Mouse (Mus musculus) CD4-positive, CD25-positive, alpha-beta regulatory T cell, adult 4 months (primary cell): ENCODE measurements around the gene Kif9. TPM values are rescaled to one million over a fixed set of nuclear protein-coding genes. Genes with fewer than 3 reads are reported as not detected.
A peak's percentile ranks its signal among the peaks of the same experiment; 100 is the strongest.

ENCODE experiments used
- ATAC-seq: one replicate; pipeline ENCODE4 v1.8.0; 2017
- polyA plus RNA-seq, 2 experiments: library from polyadenylated mRNA; unstranded; fragments of 100-300 nt; shearing (Covaris generic); gene quantifications; one replicate each; pipeline ENCODE4 v1.2.1; 2017

The Kif9 gene
- polyA plus RNA-seq, 2 experiments from 2014 or later: 0.44 to 1.0 TPM

DNA sequence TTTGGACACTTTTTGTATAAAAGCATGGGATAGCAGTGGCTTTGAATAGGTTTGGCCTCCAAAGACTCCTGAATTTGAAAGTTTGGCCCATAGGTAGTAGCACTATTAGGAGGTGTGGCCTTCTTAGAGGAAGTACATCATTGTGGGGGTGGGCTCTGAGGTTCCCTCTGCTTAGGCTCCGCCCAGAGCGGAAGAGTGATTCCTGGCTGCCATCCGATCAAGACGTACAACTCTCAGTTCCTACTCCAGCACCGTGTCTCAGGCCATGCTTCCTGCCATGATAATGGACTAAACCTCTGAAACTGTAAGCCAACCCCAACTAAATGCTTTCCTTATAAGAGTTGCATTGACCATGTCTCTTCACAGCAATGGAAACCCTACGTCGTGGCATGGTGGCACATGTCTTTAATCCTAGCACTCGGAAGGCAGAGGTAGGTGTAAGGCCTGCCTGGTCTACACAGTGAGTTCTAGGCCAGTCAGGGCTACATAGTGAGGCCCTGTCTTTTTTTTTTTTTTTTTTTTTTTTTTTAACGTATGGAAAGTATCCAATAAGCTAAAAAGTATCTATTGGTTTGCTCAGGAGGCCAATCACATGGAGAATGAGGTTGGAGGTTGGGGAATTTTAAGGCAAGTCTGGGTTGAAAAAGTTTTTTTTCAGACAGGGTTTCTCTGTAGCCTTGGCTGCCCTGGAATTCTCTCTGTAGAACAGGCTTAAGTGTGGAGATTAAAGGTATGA, 52.4 kb downstream of the Kif9 start:
- ATAC-seq: no peak

DNA sequence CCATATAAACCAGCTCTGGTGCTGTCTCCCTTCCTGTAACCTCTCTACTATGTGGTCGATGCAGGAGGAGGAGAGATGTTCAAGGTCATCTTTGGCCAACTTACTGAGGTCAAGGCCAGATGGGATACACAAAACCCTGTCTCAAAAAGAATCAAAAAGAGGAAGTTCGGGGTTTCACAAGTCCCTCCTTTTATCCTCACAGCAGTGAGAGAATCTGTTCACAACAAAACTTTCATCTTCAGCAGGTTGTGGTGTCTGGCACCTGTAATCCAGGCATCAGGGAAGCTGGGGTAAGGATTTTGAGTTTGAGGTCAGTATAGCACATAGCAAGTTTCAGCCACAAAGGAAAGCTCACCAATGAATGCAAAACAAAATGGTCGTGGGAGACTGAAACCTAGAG, 53.9 kb downstream of the Kif9 start:
- no peak for ATAC-seq

DNA sequence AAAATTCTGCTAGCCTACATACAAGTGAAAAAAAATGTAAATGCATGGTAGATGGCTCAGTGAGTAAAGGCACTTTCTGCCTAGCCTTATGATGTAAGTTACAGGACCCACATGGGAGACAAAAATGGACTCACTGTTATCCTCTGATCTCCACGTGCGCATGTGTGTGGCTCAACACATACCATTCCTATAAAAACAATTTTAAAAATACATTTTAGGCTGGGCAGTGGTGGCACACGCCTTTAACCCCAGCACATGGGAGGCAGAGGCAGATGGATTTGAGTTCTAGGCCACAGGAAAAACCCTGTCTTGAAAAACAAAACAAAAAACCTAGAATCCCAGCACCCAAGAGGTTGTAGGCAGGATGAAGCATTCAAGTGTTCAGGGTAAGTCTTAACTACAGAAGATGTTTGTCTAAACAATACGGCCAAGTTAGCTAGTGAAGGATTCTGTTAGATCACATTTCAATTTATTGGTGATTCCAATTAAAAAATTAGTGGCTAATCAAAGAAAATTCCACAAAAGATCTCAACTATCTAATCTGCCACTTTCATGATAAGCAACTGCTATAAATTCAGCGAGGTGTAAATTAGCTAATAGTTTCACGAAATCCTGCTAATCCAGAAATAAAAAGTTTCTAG, 54.5 kb downstream of the Kif9 start:
- no peak for ATAC-seq

DNA sequence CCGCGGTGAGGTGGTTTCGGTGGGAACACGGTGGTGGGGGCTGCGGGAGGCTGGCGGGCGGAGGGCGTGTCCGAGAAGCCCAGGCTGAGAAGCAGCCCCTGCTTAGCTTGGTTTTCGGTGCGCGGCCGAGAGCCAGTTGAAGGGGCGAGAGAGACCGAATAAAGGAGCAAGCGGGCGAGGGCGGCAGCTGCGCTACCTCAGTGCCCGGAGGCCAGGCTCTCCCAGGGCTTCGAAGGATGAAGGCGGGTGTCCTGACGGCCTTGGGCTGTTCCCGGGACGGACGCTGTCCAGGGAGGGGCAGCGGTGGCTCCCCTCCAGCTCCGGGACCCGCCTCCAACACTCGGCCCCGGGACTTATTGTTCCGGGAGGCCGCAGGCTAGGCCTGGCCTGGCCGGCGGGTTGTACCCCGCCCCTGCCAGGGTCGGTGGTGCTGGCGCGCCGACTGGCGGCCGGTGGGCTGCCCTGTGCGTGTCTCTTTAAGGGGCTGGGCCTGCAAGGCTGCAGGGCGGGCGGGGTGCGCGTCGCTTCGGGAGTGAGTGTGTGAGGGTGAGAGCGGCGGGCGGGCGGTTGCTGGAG, 55.2 kb downstream of the Kif9 start:
- peak; percentile 91 for ATAC-seq

DNA sequence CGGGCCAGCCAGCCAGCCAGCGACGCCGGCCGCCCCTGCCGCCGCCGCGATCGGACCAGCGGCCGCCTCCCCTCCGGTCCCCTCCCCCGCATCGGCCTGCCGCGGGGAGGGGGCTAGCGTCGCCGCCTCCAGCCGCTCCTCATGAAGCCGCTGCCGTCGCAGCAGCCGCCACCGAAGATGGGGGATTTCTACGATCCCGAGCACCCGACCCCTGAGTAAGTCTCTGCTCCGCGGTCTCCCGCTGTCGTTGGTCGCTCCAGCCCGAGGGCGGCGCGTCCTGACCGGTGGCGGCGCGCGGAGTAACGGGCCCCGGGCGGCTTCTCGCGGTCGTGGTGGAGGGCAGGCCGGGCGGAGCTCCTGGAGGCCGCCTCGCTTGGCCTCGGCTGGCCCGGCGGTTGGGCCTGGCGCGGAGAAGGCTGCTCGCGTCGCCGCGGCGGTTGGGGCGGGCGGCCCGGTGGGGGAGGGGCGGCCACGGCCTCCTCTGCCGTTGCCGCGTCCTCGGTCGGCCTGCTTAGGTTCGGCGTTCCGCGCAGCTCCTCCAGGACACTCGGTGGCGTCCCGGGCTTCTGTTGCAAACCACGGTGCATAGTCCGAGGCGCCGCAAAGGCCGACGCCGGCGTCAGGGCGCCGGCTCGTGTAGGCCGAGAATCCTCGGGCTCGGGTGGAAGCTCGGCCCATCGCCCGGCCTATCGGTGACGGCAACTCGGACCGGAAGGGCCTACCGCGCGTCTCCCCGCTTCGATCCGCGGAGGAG, 56.0 kb downstream of the Kif9 start, which contains the start of gene Setd2:
Gene Setd2 (plus strand): TSS at position 60 of the 754 bp plus-strand sequence.
- ATAC-seq: peak; percentile 61

DNA sequence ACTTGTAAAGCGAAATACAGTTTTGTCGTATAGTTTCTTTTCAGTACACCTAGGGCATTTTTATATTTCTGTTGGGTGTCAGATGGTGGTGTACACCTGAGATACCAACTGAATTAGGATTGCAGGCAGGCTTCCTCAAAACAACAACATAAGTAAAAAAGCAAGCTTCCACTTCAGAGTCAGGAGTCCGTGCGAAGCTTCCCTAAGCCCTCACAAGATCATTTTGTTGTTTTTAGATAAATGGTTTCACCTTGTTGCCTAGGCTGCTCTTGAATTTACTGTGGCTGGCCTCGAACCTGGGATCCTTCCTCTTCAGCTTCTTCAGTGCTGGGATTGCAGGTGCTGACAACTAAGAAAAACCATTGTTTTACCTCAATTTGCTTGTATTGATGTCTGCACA, 56.9 kb downstream of the Kif9 start:
- no peak for ATAC-seq

GRCm38 (mm10) chr9:110535114-110535513, 58.4 kb downstream of the Kif9 start:
- ATAC-seq: no peak

DNA sequence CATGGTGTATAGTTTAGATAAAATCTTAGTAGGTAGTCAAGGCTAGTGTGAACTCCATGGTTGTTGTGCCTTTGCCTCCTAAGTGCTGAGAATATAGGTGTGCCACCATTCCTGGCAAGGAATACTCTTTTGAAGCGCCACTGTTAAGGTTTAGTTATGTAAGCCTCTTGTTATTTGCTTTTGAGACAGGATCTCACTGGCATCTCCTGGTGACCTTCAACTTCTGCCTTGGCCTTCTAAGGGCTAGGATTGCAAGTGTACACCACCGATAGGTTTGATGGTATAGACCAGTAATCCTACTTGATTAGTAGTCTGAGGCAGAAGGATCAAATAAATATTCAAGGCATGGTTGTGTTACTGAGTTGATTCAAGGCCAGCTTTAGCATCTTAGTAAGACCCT, 59.9 kb downstream of the Kif9 start:
- ATAC-seq: no peak

GRCm38 (mm10) chr9:110538511-110538910, 61.8 kb downstream of the Kif9 start:
- ATAC-seq: no peak

DNA sequence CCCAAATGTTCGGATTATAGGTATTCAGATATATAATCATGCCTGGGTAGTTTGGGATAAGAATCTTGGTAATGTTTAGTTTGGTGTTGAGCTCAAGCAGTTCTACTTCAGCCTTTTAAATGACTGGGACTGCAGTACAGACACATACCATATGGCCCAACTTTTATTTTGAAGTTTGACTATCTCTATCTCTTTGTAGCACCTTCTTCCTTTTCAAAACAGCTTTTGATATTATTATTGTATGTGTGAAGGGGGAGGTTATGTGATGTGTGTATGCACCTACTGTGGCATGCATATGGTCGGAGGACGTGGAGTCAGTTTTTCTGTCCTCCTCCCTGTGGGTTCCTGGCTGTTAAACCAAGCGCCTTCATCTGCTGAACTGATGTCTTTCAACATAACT, 65.2 kb downstream of the Kif9 start:
- no peak for ATAC-seq

- no peak for ATAC-seq
Observed at GRCm38 (mm10) chr9:110548261-110548660, 71.5 kb downstream of the Kif9 start.

DNA sequence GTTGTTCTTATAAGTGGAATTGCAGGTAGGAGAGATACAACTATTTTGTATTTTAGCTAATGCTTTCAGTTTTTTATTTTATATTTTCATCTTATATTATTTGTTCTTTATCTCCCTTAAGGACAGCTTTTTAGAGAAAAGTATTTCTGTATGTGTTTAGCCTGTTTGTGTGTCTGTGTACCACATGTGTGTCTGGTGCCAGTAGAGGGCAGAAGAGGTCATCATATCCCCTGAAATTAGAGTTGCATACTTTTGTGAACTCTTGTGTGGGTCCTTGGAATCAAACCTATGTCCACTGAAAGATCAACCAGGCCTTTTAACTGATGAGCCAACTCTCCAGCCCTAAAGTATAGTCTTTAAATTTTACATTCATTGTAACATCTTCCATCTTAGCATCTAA, 91.6 kb downstream of the Kif9 start:
- ATAC-seq: no peak

Other genes starting within 250 kb of the Kif9 start
- under 1 TPM; 0.24 to 0.57 TPM for gene Cspg5, start 233.2 kb upstream of the Kif9 start, polyA plus RNA-seq
- gene Elp6, start 171.8 kb upstream of the Kif9 start, polyA plus RNA-seq: 10 to 100 TPM; 13.5 to 23.8 TPM
- 10 to 100 TPM; 11.6 to 19.6 TPM for gene Scap, start 143.7 kb upstream of the Kif9 start, polyA plus RNA-seq
- gene Ptpn23, start 68.7 kb upstream of the Kif9 start, polyA plus RNA-seq: 1 to 10 TPM; 7.2 TPM
- gene Ngp, start 57.2 kb upstream of the Kif9 start, polyA plus RNA-seq: not detected
- 10 to 100 TPM in 1 of 2 experiments, 1 to 10 TPM in 1; 9.0 to 19.3 TPM for gene Klhl18, start 264 bp upstream of the Kif9 start, polyA plus RNA-seq
- gene Setd2, start 55.6 kb downstream of the Kif9 start, polyA plus RNA-seq: 10 to 100 TPM; 45.0 to 53.9 TPM
- 1 to 10 TPM; 5.5 to 8.2 TPM for gene Nradd, start 147.5 kb downstream of the Kif9 start, polyA plus RNA-seq
- gene Nbeal2, start 177.2 kb downstream of the Kif9 start, polyA plus RNA-seq: 10 to 100 TPM; 20.1 to 20.5 TPM
- 100 to 1,000 TPM; 225 to 243 TPM for gene Ccdc12, start 179.5 kb downstream of the Kif9 start, polyA plus RNA-seq